Mouse (Mus musculus) spleen, embryonic (tissue): ENCODE data around the gene Stag1.

ENCODE experiments used
- CTCF ChIA-PET: fragments of 350-600 bp; sonication (Branson Sonifier 250); formaldehyde crosslinking; loops from one replicate; lab custom pipeline; 2022; lab: Charles Lee

Stag1 gene

DNA sequence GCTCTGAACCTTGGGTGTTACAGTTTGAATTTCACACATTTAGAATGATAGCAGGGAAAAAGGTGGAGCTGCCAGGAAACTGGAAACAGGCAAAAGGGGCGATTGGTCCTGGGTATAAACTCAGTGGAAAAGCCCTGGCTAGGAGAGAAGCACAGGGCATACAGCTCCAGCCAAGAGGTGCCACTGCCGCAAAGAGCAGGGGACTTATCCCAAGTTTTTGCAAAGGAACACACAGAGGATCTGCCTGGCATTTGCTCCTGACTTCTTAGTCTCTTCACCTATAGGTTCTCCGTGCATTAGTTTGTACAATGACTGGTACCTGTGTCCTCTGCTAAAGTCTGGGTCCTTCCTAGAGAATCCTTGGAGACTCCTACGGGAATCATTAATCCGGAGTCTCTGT, 5.6 kb downstream of the Stag1 start:
- CTCF ChIA-PET = interaction anchor here (0.6 kb wide), 1 partner anchor 55 kb away, joined by 8 read pairs; no protein-coding TSS in a partner anchor

DNA sequence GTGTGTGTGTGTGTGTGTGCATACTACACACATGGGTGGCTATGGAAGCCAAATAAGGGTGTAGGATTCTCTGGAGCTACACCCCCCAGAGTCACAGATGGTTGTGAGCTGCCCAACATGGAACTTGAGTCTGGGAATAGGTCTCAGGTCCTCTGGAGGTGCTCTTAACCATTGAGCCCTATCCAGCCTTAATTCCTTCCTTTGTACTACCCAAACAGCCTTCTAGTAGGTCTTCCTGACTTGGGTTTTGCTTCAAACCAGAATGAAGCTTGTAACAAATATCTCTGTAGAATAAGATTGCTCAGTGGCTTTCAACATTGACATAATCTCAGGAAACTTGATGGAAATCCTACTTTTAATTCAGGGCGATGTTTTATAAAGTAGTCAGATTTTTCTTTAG, 7.9 kb downstream of the Stag1 start:
- CTCF ChIA-PET = no interaction called here

DNA sequence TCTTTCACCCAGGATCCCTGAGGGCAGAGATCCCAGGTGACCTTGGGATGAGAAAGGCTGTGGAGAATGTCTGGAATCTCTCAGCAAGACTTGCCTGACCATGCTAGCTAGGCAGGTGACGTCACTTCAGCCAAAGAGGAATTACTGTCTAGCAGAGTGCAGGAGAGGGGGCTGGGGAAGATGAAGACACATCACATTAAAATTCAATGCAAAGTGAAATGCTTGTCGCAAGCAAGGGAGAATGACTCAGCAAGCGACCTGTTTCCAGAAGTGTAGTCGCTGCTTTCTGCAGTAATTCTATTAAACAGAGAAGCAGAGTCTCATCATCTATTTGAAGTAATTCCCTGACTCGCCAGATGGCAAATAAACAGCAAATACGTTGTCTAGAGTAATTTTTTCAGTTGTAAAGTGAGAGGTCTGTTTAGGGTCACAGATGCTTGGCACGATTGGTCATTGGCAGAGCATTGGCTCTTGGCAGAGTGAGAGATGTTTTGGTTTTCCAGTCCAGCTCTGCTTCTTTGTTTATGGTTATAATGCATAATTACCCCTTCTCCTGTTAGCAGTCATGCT, 8.5 kb downstream of the Stag1 start:
- CTCF ChIA-PET = no interaction called here

- CTCF ChIA-PET = no interaction called here
Measured at GRCm38 (mm10) chr9:100613501-100614071, 16.0 kb downstream of the Stag1 start.

GRCm38 (mm10) chr9:100616947-100617346, 19.3 kb downstream of the Stag1 start:
- CTCF ChIA-PET = interaction anchor here (0.6 kb wide), 1 partner anchor 25 kb away, joined by 3 read pairs; no protein-coding TSS in a partner anchor

DNA sequence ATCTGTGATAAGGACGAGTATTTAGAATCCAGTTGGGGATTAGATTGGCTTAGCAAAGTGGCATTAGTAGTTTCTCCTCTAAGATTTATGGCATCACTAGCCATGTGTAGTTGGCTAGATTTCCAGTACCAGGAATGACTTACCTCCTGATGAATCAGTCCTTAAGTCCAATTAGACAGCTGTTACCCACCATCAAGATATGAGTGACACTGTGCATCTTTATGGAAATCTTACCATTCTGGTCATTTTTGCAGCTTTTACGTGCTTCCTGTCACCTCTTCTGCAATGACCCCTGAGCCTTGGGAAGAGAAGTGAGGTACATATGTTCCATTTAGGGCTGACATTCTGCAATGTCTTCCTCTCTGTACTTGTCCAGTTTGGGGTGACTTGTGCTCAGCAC, 28.7 kb downstream of the Stag1 start:
- CTCF ChIA-PET = no interaction called here

DNA sequence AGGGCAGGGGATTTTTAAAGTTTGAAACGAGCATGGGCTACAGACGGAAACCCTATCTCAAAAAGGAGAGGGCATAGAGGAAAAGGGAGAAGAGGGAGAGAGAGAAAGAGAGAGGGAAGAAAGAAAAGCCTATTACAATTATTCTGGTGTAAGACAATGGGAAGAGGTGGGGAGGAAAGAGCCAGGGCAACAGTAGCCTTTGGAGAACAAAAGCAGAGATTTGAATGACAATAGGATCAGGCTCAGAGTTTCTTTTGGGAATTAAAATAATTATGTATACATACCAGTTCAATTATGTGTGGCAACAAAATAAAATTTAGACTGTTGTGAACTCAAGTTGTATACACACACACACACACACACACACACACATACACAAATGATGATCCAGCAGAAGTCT, 43.2 kb downstream of the Stag1 start:
- CTCF ChIA-PET = interaction anchor here (1.0 kb wide), 1 partner anchor 278 kb away, joined by 3 read pairs; no protein-coding TSS in a partner anchor

- CTCF ChIA-PET = interaction anchor here (0.6 to 1.4 kb wide), 4 partner anchors 25 to 514 kb away, joined by 3 to 10 read pairs (median 3); no protein-coding TSS in a partner anchor
Measured at GRCm38 (mm10) chr9:100641391-100642085, 43.9 kb downstream of the Stag1 start.

GRCm38 (mm10) chr9:100642186-100642839, 44.7 kb downstream of the Stag1 start:
- CTCF ChIA-PET = interaction anchor here (0.6 to 1.4 kb wide), 7 partner anchors 26 to 513 kb away, joined by 3 to 10 read pairs (median 3); no protein-coding TSS in a partner anchor

DNA sequence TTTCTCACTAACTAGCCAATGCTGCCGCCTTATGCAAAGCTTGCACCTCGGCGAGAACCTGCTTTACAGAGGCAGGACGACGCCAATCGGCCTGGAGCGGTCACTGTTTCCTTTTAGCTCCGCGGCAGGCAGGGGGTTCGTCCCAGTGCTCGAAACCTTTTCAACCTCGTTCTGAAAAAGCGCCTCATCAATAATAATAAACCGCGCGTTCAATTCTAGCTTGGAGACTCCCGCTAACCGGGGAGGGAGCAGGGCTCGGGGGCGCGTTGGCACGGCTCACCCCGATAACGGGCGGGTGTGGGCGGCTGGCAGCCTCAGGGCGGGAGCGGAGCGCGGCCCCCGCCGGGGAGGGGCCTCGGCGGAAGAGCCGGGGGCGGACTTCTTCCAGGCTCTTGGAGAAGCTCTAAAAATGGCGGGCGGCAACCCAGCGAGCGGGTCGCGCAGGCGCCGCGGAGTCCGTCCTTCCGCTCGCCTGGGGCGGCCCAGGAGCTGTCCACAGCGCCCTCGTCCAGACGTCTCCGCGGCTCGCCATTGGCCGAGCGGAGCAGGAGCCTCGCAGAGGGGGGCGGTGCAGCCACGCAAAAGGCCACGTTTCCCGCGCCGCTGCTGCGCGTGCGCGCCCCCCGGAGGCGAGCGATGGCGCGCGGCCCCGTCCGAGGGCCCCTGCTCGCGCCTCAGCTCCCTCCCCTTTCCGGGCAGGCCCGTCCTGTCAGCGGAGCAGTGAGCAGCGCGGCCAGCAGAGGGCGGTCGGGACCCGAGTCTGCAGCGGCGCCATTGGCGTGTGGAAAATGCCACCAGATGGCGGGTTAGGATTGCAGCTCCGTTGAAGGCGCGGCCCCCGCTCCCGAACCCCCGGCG, 45.5 kb downstream of the Stag1 start:
- CTCF ChIA-PET = interaction anchor here (0.6 to 1.4 kb wide), 8 partner anchors 11 to 190 kb away, joined by 3 to 5 read pairs (median 3); no protein-coding TSS in a partner anchor

DNA sequence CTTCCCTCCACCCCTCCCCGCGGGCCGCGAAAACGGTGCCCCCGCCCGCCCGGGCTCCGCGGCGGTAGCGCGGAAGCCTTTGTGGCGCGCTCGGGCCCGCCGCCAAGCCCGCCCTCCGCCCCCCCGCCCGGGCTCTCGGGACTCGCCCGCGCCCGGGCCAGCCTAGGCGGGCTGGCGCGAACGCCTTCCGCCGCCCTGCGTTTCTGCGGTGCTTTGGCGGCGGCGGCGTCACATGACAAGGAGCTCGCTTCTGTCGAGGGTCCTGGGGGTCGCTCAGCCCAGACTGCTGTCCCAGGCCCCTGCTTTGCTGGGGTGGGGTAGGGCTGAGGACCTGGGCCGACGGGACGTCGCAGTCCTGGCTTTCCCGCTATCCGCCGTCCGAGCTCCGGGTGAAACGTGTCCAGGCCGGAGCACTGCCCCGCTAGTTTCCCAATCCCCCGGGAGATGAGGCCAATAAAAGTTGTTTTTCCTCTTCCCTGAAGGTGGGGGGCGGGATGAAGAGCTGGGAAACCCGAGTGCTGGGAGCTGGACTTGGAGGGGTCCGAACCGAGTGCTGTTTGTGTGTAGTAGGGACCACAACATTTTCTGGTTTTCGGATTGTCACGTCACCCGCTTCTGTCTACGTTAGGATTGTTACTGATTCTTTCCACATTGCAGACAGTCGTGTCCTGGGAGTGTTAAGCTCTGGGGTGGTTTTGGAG, 46.6 kb downstream of the Stag1 start:
- CTCF ChIA-PET = interaction anchor here (1.0 kb wide), 1 partner anchor 10 kb away, joined by 3 read pairs; no protein-coding TSS in a partner anchor

DNA sequence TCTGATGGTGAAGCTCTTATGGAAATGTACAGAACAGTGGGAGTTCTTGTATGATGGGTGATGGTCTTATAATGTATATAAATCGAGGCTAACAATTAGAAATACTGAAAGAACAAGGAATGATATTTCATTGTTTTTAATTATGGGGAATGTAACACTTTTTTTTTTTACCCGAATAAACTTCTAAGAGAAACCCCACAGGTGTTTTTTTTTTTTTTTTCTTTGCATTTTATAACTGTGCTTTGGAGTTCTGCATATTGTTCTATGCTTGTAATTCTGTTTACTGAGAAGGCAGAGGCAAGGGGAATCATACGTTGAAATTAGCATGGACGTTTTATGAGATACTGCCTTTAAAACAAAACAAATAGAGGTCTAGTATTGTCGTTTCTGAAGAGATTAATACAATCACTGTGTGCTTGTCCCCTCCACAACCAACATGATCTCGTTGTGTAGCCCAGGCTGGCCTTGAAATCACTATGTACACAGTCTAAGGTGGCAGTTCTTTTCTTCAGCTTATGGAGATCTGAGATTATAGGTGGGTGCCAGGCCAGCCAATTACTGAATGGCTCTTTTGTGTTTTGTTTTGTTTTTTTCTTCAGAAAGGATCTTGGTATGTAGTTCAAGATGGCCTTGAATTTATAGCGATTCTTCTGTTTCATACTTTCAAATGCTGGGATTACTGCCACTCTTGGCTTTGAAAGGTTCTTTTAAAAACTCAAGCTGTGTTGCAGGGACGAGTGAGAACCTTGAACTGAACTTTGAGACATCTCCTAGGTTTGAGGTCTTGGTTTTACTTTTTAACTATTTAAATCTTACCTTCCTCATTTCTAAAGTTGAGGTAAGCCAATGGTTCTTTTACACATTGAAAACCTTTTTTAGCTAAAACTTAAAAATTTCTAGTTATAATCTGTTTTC, 47.7 kb downstream of the Stag1 start:
- CTCF ChIA-PET = no interaction called here

- CTCF ChIA-PET = no interaction called here
Measured at GRCm38 (mm10) chr9:100646276-100646675, 48.7 kb downstream of the Stag1 start.

DNA sequence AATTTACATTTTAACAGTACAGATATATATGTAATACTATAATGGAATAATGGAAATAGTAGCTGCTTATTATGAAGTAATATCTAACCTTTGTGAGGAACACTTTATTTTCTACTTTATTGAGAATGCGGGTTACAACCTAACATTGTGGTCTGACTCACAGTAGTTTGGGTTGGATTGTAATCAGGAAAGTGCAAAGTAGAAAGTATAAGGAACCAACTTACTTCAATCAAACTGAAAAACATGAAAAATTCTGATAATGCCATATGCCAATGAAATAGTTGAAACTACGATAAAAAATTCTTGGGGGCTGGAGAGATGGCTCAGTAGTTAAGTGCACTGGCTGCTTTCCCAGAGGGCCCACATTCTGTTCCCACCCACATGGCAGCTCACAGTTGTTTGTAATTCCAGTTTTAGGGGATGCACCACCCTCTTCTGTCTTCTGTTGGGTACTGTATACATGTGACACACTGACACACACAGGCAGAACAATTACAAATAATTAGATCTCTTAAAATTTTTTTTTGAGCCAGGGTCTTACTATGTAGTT, 50.3 kb downstream of the Stag1 start:
- CTCF ChIA-PET = interaction anchor here (0.7 kb wide), 1 partner anchor 100 kb away, joined by 3 read pairs; no protein-coding TSS in a partner anchor

- CTCF ChIA-PET = interaction anchor here (1.2 kb wide), 1 partner anchor 11 kb away, joined by 3 read pairs; no protein-coding TSS in a partner anchor
Measured at GRCm38 (mm10) chr9:100654104-100654503, 56.5 kb downstream of the Stag1 start.

- CTCF ChIA-PET = no interaction called here
Measured at GRCm38 (mm10) chr9:100656058-100656457, 58.5 kb downstream of the Stag1 start.

- CTCF ChIA-PET = no interaction called here
Measured at GRCm38 (mm10) chr9:100660587-100660986, 63.0 kb downstream of the Stag1 start.

DNA sequence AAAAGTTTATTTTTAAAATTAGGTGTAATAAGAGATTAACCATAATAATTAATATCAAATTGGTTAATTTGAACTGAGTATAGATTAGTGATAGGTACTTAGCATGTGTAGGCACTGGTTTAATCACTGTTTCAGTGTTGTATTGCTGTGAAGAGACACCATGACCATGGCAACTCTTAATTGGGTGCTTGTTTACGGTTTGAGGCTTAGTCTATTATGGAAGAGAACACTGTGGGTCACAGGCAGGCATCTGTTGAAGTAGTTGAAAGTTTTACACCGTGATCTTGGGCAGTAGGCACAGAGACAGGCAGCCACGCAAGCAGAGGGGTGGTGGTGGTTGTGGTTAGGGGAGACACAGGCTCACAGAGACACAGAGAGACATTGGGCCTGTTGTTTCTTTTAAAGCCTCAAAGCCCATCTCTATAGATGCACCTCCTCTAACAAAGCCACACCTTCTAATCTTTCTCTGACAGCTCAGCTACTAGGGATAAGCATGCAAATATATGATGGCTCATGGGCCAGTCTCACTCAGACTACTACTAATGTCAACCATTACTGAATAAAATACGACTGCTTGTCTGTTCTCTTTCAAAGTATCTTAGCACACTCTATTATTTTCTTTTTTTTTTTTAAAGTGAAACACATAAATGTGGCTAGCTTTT, 66.0 kb downstream of the Stag1 start:
- CTCF ChIA-PET = no interaction called here
